Mouse (Mus musculus) brain, embryonic 14.5 days (tissue): Measurements from ENCODE around the gene Mrpl44.

ENCODE experiments used
- CTCF ChIP-seq: fragments of 200-500 bp; IDR thresholded peaks from 2 replicates; pipeline ENCODE4 v1.5.1; 2012; ENCODE audit warnings: inconsistent platforms, mild to moderate bottlenecking, moderate library complexity, borderline replicate concordance; ENCODE audit not compliant: insufficient read depth, insufficient read length; ENCODE audit errors: extremely low read depth
- POLR2A ChIP-seq: fragments of 200-500 bp; IDR thresholded peaks from 2 replicates; pipeline ENCODE4 v1.6.1; 2012; ENCODE audit warnings: mild to moderate bottlenecking, inconsistent platforms, borderline replicate concordance; ENCODE audit not compliant: poor library complexity, insufficient read depth, insufficient read length, severe bottlenecking; ENCODE audit errors: extremely low read depth

- TF ChIP-seq POLR2A = no peak
- no peak for TF ChIP-seq CTCF
Measured at GRCm38 (mm10) chr1:79739726-79740125, 36.1 kb upstream of the Mrpl44 start.
